Mouse (Mus musculus) spleen, postnatal 14 days (tissue): Measurements from ENCODE around the gene Ldah.
"Not testable (repeated sequence)": the region's sequence is repeated elsewhere in the genome, so short reads cannot be mapped to it uniquely, and the experiment has no call there.

Experiments
- DNase-seq, 2 experiments: peaks; one replicate each; pipeline ENCODE4 v3.0.0; 2021 to 2022; ENCODE audit warnings: low spot score in 2 of 2

Ldah gene

GRCm38 (mm10) chr12:8207978-8208403 is at the start of gene Ldah:
TSS of gene Ldah (plus strand) at chr12:8208107.
- DNase-seq, result peak; percentile 73 to 86

DNA sequence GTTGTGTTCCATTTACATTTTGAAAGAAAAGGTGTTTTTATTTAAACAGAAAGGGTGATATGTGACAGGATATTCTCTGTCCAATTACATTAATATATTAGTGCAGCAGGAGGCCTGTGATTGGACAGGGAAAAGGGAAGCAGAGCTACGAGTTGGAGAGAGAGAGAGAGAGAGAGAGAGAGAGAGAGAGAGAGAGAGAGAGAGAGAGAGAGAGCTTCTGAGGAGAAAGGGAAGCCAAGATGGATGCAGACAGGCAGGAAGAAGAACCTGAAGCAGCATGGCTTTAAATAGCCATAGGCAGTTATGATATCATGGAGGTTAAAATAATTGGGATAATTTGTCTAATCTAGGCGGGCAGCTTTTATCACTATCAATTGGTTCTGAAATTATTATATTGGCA is 40.2 kb upstream of the Ldah start:
- DNase-seq, result no peak

DNA sequence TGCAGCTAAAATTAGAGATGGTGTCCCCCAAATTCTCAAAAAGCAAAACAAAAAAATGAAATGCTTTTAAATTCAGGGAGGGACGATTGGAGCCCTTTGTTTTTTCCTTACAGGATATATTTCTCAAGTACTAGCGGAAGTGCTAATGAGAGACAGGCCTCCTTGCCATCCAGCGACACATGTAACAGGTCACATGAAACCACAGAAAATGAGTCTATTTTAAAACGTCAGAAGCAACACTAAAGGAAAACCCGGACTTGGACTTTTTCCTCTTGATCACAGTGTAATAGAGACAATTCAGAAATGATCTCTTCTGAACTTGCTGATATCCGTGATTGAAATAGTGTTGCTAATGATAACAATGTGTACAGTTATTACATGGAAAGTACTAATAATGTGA is 27.0 kb upstream of the Ldah start:
- DNase-seq, result no peak

DNA sequence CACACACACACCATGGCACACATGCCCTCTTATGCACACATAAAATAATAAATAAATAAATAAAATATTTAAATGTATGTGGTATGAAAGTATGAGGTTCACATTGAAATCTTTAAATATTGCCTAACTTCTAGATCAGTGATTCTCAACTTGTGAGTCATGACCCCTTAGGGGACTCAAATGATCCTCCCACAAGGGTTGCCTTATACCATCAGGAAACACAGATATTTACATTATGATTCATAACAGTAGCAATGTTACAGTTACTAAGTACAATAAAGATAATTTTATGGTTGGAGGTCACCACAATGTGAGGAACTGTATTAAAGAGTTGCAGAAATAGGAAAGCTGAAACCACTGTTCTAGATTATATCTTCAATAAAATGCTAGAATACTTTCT is 26.2 kb upstream of the Ldah start:
- no peak for DNase-seq

DNA sequence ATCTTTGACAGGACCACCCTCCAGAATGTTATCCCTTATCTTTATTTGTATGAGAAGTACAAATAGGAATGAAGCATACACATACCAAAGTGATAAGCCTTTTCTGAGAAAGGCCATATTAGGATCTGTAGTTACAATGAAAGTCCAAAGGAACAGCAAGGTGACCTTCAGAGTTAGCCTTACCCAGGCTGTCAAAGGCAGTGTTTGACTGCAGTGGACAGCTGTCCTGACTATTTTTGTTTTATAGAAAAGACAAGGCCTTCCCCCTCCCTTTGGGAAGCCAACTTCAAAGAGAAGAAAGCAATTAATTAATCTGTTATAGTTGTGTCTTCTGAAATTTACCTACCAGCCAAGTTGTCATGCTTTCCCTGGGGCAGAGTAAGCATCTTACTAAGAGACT is 23.4 kb upstream of the Ldah start:
- no peak for DNase-seq

- DNase-seq, result no peak
Observed at GRCm38 (mm10) chr12:8188161-8188560, 19.7 kb upstream of the Ldah start.

DNA sequence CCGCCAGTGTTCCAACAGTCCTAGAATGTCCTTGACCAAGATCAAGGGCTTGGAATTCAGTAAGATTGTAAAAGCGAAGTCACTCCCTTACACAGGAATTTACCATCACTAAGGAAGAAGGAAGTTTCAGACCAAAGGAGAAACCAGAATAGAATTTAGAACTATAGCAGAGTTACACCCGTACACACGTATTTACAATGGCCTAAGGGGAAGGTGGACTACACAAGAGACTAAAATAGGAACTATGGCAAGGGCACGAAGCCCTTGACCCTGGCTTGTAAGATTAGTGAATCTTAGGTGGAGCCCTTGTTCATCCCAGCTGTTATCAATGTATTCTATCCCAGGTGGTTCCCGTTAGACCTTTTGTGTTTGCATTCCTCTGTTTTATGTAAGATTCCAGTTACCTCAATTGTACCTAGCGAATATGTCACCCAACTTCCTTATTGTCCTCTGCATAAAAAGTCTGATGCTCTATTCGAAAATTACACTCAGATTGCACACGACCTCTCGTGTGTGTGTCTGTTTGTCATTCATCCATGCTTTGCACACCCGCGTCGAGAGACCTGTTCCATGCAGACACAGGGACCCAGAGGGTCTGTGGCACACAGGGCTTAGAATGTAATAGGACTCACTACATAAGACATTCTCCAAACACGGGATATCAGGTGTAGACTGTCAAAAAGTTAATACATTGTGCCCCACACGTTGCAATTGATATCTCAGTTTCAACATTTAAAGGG is 18.9 kb upstream of the Ldah start:
- not testable (repeated sequence) for DNase-seq

DNA sequence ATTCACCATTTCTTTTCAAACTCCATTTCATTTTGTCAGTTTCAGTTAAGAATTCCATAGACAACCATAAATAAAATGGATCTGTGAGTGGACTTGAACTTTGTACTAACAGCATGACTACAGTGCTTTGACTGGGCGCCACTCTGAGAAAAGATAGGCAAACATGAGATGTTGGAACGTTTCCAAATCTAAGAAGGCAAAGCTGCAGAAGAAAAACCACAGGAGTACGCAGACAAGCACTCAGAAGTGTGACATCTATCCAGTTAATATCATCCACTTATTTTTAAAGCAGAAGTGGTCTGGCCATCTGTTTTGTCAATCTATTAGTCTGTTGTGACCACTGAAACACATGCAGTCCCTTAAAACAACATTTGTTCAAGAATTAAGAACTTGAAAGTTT is 18.2 kb upstream of the Ldah start:
- DNase-seq, result no peak

GRCm38 (mm10) chr12:8205721-8206120 is 2.2 kb upstream of the Ldah start:
- DNase-seq, result no peak

GRCm38 (mm10) chr12:8207578-8207977 is 329 bp upstream of the Ldah start:
- DNase-seq, result no peak

DNA sequence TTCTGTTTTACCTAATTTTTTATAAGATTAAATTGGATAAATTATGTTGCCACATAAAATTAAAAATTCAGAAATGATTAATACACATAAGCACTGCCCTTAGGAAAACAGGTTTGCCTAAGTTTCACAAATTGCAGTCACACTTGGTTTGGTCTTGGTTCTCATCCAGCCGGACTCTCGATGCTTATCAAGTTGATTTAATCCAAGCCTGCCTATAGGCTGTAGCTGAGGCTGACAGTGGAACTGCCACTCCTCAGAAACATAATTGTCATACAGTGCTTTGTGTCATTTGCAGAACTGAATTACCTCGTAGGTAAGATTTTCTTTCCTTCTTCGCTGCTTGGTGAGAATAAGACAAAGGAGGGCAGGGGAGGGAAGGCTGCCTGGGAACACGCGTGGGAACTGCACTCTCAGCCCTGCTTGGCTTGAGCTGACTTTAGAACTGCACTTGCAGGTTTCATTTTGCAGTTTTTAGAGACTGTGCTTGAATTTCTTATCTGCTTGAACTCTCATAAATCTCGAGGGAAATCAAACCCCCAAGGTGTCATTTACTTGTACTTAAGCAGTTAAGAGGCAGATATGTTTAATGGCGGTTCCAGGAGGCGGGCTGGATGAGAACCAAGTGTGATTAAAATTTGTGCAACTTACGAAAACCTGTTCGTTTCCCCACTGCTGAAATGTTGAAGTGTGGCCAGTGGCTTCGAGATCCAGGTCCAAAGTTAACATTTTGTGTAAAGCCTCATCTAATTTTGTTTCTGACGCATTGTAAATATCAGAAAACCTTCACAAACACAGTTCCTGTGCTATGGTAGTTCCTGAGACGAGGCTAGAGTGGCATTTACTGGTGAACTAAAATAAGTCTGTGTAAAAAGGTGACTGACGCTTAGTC is 8.7 kb downstream of the Ldah start:
- DNase-seq, result no peak

DNA sequence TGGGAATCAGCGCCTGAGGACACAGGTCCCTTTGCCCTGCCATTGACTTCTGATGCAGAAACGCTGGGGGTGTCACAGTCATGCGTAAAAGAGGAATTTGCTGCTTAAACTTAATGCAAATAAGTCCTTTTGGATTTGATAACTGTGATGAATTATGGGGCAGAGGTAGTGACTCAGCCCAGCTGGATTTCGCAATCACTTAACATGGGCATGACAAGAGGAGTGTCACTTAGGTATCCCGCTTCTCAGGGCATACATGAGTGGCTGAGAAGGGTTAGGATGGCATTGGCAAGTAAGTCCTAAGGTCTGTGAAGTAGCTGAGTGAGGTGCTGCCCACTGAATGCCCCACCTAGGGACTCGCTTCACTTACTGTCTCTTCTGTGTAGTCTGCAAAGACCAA is 15.1 kb downstream of the Ldah start:
- DNase-seq, result no peak

GRCm38 (mm10) chr12:8231101-8231500 is 23.2 kb downstream of the Ldah start:
- no peak for DNase-seq

- DNase-seq, result no peak
Observed at GRCm38 (mm10) chr12:8232679-8233078, 24.8 kb downstream of the Ldah start.

DNA sequence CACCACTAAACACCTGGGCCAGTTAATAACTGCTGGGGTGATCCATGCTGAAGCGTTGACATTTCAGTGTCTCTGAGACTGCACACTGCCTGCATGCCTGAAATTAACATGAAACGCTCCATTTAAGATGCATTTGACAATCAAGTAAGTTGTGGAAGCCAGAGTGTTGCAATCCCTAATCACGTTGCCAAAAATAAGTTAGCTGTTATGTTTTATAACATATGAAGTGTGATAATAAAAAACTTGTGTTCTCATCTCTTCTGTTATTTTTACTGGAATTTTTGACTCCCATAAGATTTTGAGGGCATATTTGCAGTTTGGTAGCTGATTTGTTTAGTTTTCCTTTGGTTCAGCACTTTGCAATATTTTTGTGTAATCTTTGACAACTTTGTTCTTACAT is 34.3 kb downstream of the Ldah start:
- no peak for DNase-seq

GRCm38 (mm10) chr12:8244746-8245145 is 36.8 kb downstream of the Ldah start:
- DNase-seq, result no peak

- no peak for DNase-seq
Observed at GRCm38 (mm10) chr12:8260297-8260696, 52.4 kb downstream of the Ldah start.

DNA sequence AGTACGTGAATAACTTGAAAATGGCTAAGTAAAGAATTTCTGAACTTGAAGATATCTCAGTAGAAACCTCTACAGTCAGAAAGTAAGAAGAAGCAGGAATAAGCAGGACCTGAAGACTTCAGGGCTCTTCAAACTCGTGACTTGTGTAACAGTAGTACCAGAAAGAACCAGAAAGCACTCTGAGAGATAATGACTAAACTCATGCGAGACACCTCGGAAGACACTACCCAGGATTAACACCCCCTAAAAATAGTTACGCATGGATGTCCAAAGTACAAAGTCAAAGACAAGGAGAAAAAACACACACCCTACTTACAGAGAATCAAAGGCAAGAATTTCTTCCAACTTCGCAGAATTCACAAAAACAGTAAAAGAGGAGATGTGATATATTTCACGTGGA is 58.4 kb downstream of the Ldah start:
- no peak for DNase-seq

DNA sequence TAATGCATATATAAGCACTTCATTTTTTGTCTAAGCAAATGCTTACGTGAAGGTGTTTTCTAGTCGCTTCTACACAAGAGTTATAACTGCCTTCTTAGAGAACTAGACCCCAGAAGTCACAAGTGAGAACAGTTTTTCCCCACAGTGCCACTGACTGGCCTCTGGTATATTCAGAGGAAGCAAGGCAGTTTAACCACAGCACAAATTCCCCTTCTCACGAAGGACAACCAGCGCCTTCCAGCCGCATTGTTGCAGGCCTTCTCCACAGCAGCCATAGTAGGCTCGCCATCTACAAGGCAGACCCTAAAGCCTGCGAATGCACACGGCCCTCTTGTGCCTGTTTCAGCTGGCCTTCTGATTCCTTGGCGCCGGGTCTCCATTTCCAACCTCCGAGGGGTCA is 61.7 kb downstream of the Ldah start:
- no peak for DNase-seq

GRCm38 (mm10) chr12:8271405-8271804 is 63.5 kb downstream of the Ldah start:
- no peak for DNase-seq

DNA sequence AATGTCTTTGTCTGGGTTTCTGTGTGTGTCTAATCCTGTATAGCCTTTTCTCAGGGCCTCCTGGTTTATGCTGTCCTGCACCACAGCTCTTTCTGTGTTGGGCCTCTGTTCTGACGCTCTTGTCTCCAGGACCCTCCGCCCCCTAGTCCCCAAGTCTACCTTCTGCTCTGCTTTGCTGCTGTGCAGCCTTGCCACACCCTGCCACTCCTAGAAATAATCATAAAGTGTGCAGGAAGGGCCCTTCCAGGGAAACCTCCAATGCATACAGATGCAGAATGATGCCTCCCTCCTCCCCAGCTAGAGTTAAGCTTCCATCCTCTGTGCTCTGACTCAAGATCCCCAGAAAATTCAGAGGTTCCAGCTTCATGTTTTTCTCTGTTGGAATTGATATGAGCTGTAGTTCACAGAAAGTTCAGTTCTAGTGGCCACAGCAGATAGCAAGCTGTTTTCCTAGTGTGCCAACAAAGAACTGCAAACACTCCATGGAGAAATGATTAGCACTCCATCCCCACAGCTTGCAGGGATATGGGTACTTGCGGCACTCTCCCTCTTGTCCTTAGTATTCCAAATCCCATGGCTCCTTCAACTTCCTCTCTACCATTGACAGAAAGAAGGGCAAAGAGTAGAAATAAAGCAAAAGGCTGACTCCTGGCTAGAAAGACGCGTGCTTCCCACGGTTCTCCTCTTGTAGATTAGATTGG is 65.7 kb downstream of the Ldah start:
- no peak for DNase-seq

DNA sequence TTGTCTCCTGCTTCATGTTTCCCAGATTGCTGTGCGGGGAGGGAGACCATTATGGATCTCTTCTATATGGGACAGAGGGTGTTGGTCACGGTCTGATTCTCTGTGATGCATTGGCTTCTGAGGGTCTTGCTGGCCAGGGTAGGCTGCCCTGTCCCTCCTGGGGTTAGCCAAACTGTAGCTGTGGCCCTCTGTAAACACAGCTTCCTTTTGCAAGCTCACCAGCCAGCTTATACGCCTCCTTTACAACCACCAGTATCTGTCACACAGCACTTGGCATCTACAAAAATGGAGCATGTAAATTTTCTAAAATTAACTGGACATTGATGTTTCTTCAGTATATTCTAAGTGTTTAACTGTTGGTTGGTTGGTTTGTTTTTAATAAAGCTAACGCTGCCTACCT is 67.5 kb downstream of the Ldah start:
- DNase-seq, result no peak
